Mouse (Mus musculus) ovary, postnatal 10 days (tissue): ENCODE results near the gene Acpp.

Experiments
- DNase-seq: peaks from one replicate; pipeline ENCODE4 v3.0.0; 2022; ENCODE audit warnings: low spot score

The Acpp gene

DNA sequence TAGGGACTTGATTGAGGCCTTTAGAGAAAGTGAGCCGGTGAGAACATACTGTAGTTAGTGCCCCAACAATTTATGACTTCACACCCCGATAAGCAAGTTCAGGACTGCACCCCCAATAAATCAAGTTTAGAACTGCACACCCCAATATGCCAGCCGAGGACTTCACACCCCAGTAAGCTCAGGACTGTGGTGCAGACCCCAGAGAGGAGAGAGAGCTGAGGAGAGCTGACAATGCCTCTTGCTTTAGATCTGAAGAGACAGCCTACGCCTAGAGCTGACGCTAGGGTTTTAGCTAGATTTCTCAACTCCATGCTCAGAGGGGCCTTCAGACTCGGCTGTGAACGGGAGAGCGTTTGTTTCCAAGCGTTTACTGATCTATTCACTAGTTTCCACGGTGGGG is 32.7 kb downstream of the Acpp start:
- no peak for DNase-seq

DNA sequence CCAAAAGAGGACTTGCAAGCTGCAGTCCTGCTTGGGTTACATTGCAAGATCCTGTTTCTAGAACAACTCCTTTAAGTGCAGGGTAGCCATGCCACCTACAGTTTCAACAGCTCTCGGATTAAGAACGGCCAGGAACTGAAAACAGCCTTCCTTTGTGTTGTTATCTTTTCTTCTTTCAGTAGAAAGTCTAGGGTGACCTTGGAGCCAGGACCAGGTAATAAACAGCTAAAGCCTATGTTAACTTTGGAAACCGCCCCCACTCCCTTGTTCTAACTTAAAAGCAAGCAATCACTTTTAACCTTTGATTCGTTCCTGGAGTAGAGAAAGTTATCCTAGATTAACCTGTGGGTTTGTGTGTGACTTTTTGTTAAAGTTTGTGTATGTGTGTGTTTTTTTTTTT is 33.2 kb downstream of the Acpp start:
- DNase-seq = no peak

DNA sequence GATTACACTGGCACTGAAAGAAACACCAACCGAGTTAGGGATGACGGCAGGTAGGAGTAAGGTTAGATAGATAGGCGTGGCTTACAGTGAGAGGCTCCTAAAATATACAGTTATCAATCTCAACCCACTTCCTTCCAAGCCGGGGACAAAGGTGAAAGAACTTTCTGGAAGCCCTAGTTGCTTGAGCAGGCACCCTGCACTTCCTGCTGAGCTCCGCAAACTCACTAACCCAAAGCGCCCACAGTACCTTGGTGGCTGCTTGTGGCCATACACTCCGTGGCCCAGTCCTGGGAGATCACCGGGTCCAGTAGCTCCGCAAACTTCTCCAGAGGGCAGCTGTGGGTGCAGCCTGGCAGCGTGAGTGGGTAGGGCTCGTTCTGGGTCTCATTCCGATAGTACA is 37.0 kb downstream of the Acpp start:
- no peak for DNase-seq

DNA sequence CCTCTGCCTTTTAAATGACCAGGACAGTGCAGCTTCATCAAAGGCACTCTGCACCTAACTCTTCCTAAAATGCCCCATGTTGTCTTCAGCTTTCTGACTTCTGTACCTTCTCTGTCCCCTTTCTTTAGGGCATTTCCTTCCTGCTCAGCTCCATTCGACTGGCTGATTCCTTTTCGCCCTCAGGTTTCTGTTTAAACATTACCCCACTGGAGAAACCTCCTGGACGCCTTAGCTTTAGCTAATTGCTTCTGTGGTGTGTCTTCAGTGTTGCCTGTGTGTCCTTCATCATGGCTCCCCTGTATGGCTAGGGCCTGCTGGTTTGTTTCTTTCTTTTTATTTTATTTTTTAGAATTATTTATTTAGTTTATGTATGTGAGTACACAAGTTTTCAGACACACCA is 40.5 kb downstream of the Acpp start:
- no peak for DNase-seq

DNA sequence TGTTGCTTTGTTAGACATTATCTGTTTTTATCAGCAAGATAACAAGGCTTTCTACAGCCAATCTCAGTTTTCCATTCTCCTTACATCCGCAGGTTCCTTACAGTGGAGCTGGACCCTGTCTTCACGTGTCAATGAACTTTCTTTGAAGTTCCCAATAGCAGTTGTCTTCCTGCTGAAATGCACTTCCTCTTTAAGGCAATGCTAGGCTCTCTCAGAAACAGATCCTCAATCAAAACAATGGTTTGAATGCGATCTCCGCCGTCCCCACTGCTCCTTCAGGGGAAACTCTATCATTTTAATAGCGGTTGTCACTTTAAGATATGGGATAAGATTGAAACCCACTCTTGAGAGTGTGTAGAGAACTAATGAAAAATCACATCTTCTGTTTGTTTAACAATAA is 52.6 kb downstream of the Acpp start:
- no peak for DNase-seq

DNA sequence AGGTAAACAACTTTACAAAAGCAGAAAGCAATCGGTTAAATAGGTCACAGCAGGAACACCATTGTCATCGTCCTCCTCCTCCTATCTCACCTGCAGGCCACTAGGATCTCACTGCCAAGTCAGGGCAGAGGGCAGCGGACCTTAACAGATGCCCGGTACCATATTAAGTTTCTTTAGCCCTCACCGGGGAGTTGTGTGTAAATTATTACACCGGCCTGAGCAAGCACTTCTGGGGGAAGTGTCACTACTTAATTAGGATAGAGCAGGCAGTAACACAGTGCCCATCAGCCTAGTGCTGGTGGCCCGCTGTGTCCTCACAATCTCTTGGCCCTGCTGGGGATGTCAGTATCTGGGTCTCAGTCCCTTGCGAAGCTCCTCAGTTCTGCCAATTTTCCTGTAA is 55.0 kb downstream of the Acpp start:
- DNase-seq = no peak

DNA sequence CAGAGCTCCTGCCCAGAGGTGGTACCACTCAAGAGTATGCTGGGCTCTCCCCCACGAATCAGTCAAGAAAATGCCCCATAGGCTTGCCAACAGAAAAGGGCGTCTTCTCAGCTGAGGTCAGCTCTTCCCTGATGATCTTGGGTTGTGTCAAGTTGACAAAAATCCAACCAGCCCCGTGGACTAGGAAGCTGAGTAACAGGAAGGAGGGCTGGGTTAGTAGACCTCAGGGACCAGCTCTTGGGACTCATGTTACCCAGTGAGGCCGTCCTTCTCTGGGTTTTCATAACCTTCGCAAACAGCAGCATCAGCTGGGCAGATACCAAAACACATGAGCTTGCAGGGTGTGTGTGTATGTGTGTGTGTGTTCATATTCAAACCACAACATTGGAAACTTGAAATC is 55.8 kb downstream of the Acpp start:
- no peak for DNase-seq

DNA sequence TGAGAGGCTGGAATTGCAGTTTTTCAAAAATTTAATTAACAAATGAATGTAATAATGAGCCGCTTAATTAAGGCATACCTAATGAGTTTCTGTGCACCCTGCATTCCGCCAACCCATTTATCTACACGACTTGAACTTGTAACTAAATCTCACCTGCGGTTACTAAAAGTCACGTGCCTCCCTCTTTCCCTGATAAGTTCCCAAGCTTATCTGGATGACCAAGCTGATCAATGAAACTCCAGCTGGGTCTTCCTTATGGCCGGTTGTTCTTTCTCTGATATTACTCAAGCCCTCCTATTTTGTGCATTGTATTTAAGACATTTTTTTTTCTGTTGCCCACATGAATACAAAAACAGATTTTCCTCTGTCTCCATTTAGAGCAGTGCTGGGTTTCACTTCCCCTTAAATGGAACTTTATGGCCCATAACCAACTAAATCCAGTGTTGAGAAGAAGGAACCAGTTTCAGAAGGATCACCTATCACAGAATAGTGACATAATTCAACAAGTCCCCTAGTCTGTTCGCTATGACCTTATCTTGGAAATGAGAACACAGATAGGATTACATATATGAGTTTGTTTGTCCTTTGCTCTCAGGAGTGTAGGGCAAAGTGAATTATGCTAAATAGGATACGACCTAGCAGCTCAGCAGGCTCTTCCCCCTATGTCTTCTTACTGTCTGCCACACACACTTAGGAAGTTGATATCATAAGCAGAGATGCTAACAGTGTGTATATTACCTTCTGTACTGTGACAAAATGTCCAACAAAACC is 56.6 kb downstream of the Acpp start:
- no peak for DNase-seq

DNA sequence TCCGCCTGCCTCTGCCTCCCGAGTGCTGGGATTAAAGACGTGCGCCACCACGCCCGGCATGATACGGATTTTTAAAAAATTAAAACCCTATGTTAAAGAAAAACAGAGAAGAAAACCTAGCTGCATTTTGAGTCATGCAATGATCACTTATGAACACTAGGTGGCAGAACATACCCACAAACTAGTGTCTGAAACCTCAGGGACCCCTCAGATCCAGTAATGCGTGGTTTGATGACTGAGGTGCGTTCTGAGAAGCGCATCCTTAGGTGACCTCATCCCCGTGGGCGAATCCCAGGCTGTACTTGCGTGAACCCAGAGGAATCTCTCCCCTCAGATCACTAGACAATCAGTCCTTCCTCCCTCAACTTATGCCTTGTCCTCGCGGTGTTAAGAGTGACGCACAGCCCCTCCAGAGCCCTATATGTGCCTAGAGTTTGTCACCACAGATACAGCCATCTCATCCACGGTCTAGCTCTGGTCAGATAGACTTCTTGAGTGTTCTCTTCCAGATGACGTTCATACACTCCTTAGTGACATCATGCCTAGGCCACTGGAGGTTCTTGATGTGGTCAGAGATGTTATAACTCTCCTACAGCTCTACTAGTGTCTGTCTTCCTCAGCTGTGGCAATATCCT is 59.9 kb downstream of the Acpp start:
- DNase-seq = no peak

DNA sequence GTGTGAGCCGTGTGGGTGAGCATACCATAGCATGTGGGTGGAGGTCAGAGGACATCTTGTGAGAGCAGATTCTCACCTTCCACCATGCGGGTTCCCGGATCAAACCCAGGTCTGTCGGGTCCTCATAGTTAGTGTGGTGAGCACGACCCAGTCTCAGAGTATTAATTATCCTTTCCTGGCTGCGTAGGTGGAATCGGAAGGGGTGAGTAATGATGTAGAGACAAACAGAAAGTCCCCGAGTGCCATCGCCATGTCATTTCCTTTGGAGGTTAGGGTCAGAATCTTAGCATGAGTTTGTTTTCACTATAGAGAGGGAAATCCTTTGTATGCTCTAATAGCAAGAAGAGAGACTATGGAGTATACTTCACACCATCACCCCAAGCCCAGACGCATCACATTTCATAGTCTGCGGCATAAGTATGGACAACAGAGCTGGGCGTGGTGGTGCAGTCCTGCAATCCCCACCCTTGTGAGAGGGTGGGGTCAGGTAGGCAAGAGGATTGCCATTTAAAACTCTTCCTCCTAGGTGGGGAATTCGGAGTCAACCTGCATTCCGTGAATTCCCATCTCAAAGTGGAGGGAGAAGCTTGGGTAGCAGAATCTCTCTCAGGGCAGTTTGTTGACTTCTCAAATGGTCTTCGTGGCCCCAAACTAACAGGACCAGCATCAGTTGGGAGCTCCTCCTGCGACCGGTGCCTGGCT is 62.3 kb downstream of the Acpp start:
- DNase-seq = no peak

DNA sequence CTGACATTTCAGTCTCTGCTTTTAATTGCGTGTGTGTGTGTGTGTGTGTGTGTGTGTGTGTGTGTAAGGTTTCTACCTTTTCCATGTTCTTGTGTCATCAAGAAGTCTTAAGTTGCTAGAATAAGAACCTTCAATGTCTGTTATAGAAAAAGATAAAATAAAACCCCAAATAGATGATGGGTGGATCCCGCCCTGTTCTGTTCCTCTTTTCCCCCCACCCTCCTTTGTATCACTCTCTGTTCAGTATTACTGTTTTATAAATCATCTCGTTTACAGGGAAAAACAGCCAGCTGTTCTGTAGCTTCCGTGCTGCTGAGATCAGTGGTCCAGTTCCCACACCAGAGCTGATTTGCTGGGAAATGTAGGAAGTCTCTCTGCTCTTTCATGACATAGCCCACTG is 65.5 kb downstream of the Acpp start:
- DNase-seq = no peak

DNA sequence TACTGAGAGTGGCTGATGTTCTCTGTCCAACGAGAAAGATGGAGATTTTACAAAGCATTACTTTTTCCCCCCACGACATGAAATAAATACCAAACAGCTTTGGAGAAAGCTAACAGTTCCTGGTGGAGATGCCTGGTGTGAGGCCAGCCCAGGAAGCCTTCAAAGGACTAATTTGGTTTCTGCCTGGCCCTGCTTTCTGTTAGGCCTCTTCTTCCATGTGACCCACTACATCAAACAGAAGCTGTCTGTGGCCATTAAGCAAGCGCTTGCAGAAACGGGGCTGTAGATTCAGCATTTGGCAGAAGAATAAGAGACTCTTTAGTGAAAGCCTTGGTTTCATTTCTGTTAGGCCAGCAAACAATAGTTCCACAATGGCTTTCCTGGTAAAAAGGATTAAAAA is 65.9 kb downstream of the Acpp start:
- DNase-seq = no peak

DNA sequence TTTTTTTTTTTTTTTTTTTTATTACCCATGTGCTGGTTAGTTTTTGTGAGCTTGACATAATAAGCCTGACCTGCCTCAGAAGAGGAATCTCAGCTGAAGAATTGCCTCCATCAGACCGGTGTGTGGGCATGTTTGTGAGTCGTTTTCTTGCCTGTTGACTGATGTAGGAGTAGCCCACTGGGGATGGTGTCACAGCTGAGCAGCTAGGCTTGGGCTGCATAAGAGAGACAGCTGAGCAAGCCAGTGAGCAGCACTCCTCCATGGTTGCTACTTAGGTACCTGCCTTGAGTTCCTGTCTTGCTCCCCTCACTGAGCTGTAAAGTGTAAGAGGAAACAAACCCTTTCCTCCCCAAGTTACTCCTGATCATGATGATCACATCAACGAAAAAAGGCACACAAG is 67.6 kb downstream of the Acpp start:
- DNase-seq = no peak

DNA sequence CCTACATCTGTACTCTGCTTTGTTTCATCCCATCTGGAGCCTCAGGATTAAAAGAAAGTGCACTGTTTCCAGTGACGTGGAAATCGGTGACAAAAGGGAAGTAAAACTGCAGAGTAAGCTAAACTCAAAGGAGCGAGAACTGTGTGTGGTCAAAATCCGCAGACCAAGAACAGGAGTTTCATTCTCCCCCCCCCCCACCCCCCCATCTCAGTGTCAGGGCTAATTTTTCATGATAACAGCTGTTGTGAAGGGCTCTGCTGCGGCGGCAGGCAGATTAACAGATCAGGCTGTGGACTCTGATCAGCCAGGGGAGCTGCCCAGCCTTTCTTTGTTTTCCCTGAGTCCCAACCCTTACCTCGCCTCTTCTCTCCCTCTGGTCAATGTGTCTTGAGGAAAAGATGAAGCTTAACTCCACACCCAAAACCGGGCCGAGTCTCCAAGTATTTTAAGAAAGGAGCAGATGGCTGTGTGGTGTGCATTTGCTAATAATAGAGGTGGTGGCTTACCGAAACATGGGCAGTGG is 68.1 kb downstream of the Acpp start:
- DNase-seq = no peak

DNA sequence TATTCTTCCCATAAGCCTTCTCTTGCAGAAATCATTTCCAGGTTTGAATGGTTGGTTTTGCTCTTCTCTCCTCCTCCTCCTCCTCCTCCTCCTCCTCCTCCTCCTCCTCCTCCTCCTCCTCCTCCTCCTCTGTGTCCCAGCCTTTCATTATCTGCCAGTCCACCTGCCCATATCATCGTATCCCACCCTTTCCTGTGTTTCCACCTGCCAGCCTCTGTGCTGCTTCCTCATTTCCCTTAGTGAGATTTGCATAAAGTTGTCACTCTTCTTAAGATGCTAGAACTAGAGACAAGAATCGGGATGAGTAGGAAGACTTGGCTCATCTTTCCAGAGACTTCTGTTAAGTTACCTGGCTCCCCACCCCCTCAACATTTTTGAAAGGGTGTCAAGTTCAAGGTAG is 73.0 kb downstream of the Acpp start:
- DNase-seq = no peak

DNA sequence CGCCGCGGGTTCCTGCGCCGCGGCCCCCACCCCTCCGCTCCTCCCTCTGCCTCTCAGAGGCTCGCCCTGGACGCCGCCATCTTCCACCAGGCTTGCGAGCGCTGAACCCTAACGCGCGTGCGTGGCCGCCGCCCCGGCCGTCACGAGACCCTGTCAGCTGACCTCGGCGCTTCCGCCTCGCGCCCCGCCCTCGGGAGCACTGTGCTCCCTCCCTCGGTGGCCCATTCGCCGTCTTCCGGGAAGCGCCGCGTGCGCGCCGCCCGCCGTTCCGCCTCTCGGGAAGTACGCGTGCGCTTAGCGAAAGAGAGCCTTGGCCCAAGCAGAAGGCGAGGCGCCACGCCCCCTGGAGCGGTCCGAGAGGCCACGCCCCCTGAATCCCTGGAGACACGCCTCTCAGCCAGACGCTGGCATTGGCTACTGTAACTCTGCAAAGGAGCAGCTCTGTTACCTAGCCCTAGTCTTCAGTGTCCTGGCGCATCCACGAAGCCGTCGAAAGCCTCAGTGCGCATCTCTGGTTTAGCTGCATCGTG is 74.7 kb downstream of the Acpp start, which contains the start of gene Dnajc13:
Gene Dnajc13 (minus strand): TSS at position 108 of the 530 bp plus-strand sequence.
- peak; percentile 94 for DNase-seq

DNA sequence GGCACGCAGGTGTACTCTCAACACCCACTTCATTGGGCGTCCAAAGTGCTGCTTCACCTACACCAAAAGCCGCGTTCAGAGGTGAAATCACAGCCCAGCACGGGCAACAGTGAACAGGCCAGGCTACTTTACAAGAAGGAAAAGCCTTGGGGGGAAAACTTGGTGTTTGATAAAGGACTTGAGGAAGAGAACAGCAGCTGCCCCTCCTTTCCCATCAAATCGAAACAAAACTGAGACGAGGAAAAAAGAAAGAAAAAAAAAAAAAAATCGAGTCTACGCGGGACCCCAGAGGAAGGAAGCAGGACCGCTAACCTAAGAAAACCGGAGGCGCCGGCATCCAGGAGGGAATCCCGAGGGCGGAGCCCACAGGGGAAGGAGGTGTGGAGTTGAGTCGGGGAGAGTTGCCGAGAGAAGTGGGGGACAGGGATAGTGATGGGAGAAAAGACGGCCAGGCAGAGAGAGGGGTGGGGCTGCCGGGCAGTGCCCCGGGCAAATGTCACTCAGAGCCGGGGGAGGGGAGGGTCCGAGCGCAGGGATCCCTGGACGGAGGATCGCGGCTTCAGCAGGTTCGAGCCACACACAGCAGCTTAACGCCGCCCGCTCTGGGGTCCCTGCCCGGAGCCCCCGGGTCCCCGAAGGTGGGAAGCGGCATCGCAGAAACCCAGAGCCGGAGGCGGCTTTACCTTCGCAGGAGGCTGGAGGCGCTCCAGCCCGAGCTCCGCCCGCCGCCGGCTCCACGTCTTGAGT is 75.4 kb downstream of the Acpp start:
- DNase-seq = no peak

DNA sequence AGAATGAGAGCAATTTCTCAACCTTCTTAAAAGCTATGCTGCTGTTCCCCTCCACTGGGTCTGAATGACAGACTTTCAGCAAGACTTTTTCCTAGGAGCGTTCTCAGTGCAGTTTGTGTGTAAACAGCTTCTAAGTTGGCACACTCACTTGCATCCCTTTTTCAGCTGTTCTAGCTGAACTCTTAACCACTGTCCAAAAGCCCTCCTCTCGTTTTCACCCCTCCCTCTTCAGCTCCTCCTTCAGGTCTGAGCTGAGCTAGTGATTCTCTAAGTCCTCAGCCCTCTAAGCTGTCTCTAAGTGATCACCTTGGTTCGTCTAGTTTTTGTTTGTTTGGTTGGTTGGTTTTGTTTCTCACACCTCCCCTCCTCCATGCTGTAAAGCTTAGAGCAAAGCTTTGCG is 77.2 kb downstream of the Acpp start:
- DNase-seq = no peak

DNA sequence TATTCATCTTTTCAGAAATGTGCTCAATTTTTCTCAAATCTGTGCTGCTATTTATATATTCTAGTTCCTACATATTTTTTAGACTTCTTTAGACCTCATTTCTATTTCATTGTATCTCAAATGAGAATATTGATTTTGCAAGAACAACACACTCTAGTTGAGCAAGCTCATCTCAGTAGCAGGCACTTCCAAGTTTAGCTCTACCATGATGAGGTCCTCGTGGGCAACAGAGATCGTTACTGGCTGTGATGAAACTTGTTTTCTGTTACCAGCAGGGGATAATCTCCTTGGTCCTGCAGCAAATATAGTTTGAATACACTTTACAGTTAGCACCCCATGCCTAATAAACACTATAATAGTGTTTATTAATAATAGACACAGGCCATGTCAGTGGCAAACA is 81.5 kb downstream of the Acpp start:
- DNase-seq = no peak

DNA sequence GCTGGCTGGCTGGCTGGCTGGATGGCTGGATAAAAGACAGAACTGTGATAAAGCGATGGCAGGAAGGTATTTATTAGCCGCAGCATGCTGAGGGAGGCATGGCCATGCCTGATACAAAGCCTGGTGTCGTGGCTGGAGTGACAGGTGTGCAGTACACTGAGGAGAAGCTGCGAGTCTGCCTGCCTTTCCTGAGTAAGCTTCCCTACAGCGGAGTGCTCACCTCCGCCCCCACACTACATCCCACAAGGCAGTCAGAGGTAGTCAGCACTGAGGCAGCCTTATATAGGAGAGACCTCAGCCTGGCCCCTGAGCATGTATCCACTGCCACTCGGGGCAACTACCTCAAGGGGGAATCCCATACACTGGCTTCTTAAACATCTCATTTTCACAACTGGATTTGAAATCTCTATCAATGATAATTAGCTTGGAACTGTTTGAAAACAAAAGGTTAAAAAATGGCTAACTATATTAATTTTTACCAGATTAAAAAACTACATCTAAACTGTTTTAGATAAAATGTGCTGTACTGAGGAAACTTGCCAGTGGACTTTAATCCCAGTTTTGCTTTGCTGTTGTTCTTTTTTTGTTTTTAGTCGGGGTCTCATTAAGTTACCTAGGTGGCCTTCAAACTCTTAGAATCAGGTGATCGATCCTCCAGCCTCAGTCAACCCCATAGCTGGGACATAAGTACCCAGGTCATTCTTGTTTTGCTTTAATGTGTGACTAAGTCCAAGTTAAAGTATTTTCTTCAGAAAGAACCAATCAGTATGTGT is 83.0 kb downstream of the Acpp start:
- DNase-seq = no peak

DNA sequence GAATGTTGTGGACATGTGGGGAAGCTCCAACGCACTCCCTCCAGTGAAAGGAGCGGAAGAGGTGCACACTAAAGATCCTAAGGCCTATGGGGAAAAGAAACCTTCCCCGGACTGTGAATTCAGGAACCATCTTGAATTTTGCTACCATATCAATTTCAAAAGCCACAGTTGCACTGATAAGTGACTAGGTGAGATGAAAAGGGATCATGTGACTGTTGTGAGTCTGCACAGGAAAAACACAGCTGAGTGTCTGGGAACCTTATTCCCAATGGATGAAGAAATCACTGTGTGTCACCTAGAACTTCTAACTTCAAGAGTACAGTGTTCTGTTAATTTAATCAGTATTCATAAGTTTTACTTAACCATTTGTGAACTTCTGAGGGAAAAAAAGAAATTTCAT is 84.9 kb downstream of the Acpp start:
- no peak for DNase-seq
